Mouse (Mus musculus) cerebellum, adult 8-10 months (tissue): ENCODE measurements around the gene Tspoap1.

ENCODE experiments used
- DNase-seq: peaks from one replicate; pipeline ENCODE4 v3.0.0; 2022

Tspoap1 gene

GRCm38 (mm10) chr11:87760301-87761081, at the start of gene Tspoap1:
Gene Tspoap1, plus strand, starts transcription at chr11:87760541.
- peak; percentile 68 for DNase-seq

- no peak for DNase-seq
Observed at GRCm38 (mm10) chr11:87712188-87712587, 48.2 kb upstream of the Tspoap1 start.

- no peak for DNase-seq
Observed at GRCm38 (mm10) chr11:87715999-87716398, 44.3 kb upstream of the Tspoap1 start.

- DNase-seq, result no peak
Observed at GRCm38 (mm10) chr11:87719526-87719925, 40.8 kb upstream of the Tspoap1 start.

DNA sequence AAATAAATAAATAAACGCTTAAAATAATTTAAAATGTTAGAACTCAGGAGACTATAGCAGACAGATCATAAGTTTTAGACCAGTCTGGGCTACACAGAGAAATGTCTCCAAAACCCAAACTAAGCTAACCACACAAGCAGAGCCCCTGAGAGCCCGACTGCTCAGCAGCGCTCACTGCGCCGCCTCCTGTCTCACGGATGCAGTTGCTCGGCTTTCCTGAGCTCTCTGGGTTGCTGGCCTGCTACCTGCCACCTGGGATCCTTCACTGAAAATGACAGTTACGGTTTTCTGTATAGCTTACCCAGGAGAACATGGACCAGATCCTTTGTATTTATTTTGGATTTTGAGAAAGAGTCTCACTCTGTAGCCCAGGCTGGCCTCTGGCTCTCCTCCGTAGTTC, 40.0 kb upstream of the Tspoap1 start:
- DNase-seq, result no peak

DNA sequence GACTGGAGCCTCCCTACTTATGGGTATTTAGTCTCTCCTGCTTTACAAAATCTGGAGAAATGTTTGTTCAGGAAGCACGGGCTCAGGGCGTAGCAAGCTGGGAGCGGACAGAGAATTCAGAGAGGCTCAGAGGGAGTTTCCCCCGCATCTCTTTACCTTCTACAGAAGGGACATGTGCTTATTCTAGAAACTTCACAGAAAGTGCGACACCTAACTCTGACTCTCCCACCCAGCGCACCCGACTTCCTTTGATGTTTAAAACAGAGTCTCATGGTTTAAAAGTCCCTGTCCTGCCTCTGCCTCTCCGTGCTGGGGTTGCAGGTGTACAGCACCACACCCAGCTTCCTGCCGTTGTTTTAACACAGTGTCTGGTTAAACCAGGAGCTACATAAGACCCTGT, 39.5 kb upstream of the Tspoap1 start:
- DNase-seq, result no peak

- DNase-seq, result no peak
Observed at GRCm38 (mm10) chr11:87722168-87722567, 38.2 kb upstream of the Tspoap1 start.

GRCm38 (mm10) chr11:87722891-87723290, 37.5 kb upstream of the Tspoap1 start:
- DNase-seq, result no peak

- DNase-seq, result no peak
Observed at GRCm38 (mm10) chr11:87725515-87725914, 34.8 kb upstream of the Tspoap1 start.

GRCm38 (mm10) chr11:87725964-87726562, 34.3 kb upstream of the Tspoap1 start:
- no peak for DNase-seq

DNA sequence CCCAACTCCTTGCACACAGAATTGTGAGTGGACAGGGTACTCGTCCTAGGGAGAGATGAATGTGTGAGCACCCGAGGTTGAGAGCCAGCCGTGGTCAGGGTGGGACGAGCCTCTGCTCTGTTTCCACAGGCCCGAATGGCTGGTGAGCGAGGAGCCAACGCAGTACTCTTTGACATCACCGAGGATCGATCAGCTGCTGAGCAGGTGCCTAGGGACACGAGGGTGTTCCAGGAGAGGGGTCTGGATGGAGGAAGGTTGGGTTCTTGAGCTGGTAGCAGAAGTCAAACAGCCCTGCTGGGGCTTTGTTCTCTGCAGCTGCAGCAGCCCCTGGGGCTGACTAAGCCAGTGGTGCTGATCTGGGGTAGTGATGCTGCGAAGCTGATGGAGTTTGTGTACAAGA, 33.3 kb upstream of the Tspoap1 start:
- no peak for DNase-seq

GRCm38 (mm10) chr11:87727471-87727870, 32.9 kb upstream of the Tspoap1 start:
- no peak for DNase-seq

- no peak for DNase-seq
Observed at GRCm38 (mm10) chr11:87728850-87729592, 31.3 kb upstream of the Tspoap1 start.

DNA sequence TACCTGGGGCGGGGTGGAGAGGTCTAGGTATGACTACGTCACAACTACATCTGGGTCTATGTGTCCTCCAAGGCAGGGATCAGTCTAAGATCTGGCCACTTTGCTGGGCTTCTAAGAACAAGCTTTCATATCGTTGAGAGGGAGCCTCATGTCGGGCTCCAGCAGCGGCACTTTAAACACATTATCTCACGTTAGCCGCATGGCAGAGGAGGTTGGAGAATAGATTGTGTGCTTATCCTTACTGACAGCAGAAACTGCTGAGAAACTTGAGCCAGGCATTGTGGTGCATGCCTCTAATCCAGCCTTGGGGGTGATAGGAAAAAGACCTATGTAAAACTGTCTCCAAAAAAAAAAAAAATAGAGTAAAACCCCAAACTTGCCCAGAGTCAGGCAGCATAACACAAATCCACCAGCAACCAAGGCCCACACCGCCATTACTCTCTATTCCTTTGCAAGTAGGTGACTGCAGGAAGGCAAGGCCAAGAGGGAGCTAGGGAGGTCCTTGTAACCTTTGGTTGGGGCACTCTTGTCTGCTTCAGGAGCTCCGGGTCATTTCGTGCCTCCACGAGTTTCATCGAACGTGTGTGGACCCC, 30.7 kb upstream of the Tspoap1 start:
- DNase-seq, result no peak

- no peak for DNase-seq
Observed at GRCm38 (mm10) chr11:87730652-87731310, 29.6 kb upstream of the Tspoap1 start.

DNA sequence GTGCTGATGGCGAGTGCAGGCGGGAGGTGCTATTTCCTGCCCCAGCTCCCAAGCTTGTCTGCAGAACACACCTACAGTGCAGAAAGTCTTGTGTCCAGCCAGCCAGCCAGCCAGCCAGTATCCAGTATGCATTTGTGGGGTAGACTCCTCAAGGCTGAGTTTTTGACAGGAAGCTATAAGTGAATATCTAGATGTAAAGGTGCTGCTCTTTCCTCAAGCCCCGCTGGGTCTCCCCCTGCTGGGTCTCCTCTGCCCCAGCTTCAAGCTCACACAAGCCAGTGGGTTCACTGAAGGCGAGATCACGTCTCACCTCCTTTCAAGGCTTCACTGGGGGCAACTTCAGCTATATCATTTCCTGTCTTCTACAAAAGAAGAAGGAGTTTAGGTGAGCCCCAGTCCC, 26.0 kb upstream of the Tspoap1 start:
- no peak for DNase-seq

DNA sequence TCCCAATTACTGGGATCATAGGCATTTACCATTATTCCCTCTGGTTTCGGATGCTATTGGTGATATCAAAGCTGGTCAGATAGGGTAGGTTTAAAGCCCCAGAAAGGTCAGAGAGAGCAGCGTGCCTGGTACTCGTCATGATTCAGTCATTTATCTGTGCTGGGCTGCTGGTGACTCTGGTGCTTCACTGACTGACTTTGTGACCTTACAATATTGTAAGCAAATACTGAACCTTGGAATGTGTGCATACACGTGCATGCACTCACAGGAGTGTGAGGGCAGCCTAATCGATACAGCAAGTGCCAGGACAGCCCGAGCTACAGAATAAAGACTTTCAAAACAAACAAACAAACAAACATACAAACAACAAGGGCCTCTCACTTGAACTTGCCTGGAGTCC, 24.6 kb upstream of the Tspoap1 start:
- no peak for DNase-seq

DNA sequence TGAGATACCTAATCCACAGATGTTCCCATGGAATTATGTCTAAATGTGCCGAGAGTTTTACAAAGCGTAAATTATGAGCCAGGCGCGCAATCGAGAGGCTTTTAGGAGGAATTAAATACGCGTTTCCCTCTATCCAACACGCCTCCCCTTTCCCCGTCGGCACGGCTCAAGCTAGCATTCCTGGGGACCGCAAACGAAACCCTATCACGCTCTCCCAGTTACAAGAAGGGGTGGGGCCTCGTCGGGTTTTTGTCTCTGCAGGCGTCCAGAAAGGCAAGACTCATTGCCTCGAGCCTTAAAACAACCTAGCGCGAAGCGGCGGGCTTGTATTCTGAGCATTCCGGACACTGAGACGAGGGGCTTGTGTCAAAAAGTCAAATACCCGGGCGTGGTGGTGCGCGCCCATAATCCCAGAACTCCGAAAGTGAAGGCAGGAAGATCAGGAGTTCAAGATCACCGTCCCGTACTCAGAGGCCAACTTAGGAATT, 23.6 kb upstream of the Tspoap1 start:
- DNase-seq, result peak; percentile 54

DNA sequence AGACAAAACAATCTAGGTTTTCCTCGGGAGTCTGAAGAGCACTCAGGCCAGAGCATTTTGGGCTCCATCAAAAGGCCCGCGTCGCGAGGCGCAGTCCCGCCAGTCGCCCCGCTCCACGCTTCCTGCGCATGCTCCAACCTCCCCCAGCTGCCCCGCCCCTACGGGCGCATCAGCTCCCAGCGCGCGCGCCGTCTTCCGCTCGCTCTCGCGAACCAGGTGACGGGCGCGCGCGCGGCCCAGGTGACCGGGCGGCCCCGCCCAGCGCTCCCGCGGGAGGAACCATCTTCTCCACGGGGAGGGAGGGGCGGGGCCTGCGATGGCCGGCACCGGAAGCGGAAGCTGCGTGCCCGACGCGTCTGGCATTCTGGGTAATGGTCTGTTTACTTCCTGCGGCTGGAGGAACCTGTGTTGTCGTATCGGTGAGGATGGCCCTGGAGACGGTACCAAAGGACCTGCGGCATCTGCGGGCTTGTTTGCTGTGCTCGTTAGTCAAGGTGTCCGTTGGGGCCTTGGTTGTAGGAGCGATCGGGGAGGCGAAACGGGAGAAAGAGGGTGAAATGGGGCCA, 23.1 kb upstream of the Tspoap1 start, which contains the start of gene Supt4a:
Supt4a (plus strand) TSS at position 378 of the 566 bp plus-strand sequence.
- peak; percentile 97 for DNase-seq

DNA sequence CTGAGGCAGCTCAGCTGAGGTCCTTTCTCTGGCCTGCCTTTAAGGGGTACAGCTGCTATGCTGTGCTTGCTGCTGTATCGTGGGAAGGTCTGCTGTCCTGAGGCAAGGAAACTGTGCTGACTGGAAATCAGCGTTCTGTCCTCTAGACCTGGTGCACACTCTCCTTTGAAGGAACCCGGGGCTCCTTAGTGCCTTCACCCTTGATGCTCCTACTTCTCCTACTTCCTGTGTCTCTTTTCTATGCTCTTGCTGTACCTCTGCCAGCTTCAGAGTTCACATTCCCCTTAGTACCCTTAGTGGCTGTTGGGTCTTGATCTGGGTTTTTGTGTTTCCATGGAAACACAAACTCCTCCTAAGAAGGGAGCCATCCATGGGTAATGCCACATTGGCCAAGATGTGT, 16.6 kb upstream of the Tspoap1 start:
- DNase-seq, result no peak

- no peak for DNase-seq
Observed at GRCm38 (mm10) chr11:87744964-87745363, 15.4 kb upstream of the Tspoap1 start.
